In the genomic region with DNA sequence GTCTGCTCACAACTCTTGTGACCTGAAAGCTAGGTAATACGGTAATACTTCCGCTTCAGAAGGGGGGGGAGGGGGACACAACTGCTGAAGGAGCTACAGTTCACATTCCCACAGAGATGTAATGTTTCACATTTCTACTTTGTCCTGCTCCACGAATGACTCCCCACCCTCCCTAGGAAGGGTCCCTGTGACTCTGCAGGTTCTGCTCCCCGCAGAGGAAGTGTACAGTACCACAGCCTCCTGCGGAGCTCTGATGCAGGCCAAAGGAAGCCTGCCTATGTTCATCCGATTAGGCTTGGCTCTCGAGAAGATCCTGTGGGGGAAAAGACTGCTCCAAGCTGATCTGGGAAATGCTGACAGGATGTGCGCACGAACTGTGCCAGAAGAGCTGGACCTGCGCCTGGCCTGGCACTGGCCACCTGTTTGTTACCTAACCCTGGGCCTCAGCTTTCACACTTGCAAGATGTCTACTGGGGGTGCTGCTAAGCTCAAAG, we compare ENCODE assay signal across 8 mouse cellular contexts. TPM values are rescaled to one million over a fixed set of nuclear protein-coding genes. Genes with fewer than 3 reads are reported as not detected.
DNase-seq lines count a peak whose midpoint lies in the region; ATAC-seq lines count a peak whose summit lies in the region.

No protein-coding gene starts in this region.

- H3K27me3 ChIP-seq in lung, embryonic 16.5 days (ENCODE audit: control insufficient read depth, insufficient read depth, low read depth, low read length) = no peaks in the 10 kb centered on the region

- no peak overlapping the region for H3K4me3 ChIP-seq in lung, embryonic 16.5 days (ENCODE audit: low read length)

- no peaks in the 10 kb centered on the region for H3K9me3 ChIP-seq in lung, embryonic 16.5 days (ENCODE audit: control insufficient read depth, low read length)

- no peaks in the 10 kb centered on the region for H3K36me3 ChIP-seq in lung, embryonic 16.5 days (ENCODE audit: control insufficient read depth, insufficient read depth, low read length)

- WGBS in lung, embryonic 16.5 days = 35% methylated on average over 10 of the region's 10 CpGs

- peak; percentile 52 to 61 for DNase-seq in right cerebral cortex, postnatal 10 days (ENCODE audit: low spot score in 2 of 2)
- no peak for DNase-seq in right cerebral cortex, postnatal 4 days
- peak; percentile 97 for DNase-seq in brain, adult 2 months (ENCODE audit: low read depth, low spot score)
- peak; percentile 80 for DNase-seq in gastrocnemius, postnatal 10 days
- DNase-seq in kidney, adult 18-20 months = peak; percentile 82
- DNase-seq in ovary, postnatal 10 days (ENCODE audit: low spot score) = no peak

- peaks cover 93% of the 10 kb centered on the region for H3K4me1 ChIP-seq in lung, embryonic 16.5 days (replicated peaks; ENCODE audit: control insufficient read depth, insufficient read depth, low read length)

- ATAC-seq in lung, embryonic 16.5 days (ENCODE audit: low read depth) = no peak
- ATAC-seq in monocyte, adult 5-6 weeks (replicated peaks; ENCODE audit: insufficient number of reproducible peaks, low FRiP score, low TSS enrichment, poor library complexity, severe bottlenecking) = no peak

- H3K27ac ChIP-seq in lung, embryonic 16.5 days (ENCODE audit: low read length) = peak overlapping the region; percentile 90

- no peak overlapping the region for H3K4me2 ChIP-seq in lung, embryonic 16.5 days (ENCODE audit: low read depth, low read length)

- H3K9ac ChIP-seq in lung, embryonic 16.5 days (ENCODE audit: low read length) = no peak overlapping the region

RNA-seq across cellular contexts. Expression of a gene that starts 22.0 kb away (rescaled TPM):
- 100 to 1,000 TPM; 117 to 155 TPM for total RNA-seq in gastrocnemius, postnatal 10 days (2021)
- 71.7 and 77.6 TPM in 2 replicates for polyA plus RNA-seq in lung, embryonic 16.5 days (2015; fragmentation: Nextera tagmentation; extraction: Ambion mirVana)
- total RNA-seq in monocyte, adult 5-6 weeks (2017) = 908 to 1,221 TPM (median 925 TPM) in 3 replicates

Comparison
In these comparisons a context has a peak if more than half of its experiments do, and no peak if none do; other contexts are left out.
1. DNase-seq: peak in right cerebral cortex, postnatal 10 days (2 of 2), brain, adult 2 months (single experiment), gastrocnemius, postnatal 10 days (single experiment) and kidney, adult 18-20 months (single experiment); none in right cerebral cortex, postnatal 4 days (single experiment) and ovary, postnatal 10 days (single experiment).